Mouse (Mus musculus) megakaryocyte, embryonic 14.5 days (primary cell): ENCODE measurements around the gene Ccdc155. TPM values are rescaled to one million over a fixed set of nuclear protein-coding genes. Genes with fewer than 3 reads are reported as not detected.

Experiments used
- H3K27me3 ChIP-seq: replicated peaks from 2 replicates; pipeline ENCODE3; 2012; ENCODE audit warnings: inconsistent platforms
- H3K36me3 ChIP-seq: replicated peaks from 2 replicates; pipeline ENCODE3; 2012; ENCODE audit warnings: low read length, inconsistent platforms, mixed read lengths
- H3K4me1 ChIP-seq: 2 replicates; pipeline ENCODE4 v1.6.1; 2012; ENCODE audit warnings: inconsistent platforms
- H3K4me3 ChIP-seq: replicated peaks from 2 replicates; pipeline ENCODE3; 2012; ENCODE audit warnings: moderate library complexity, mild to moderate bottlenecking, inconsistent platforms
- H3K9me3 ChIP-seq: 2 replicates; pipeline ENCODE4 v1.6.1; 2012; ENCODE audit warnings: inconsistent platforms
- FLI1 ChIP-seq: IDR thresholded peaks from 2 replicates; pipeline ENCODE4 v1.6.1; 2012; ENCODE audit warnings: low read length, inconsistent platforms, mixed read lengths
- GATA1 ChIP-seq: IDR thresholded peaks from 3 replicates; pipeline ENCODE4 v1.6.1; 2012; ENCODE audit warnings: mixed read lengths, low read length, inconsistent platforms, borderline replicate concordance
- polyA plus RNA-seq: library from polyadenylated mRNA; stranded (reverse); fragments of >175 nt; gene quantifications from 2 replicates; pipeline ENCODE4 v1.2.3, GENCODE M21; 2012; ENCODE audit warnings: low replicate concordance; ENCODE audit not compliant: insufficient read depth

Ccdc155 gene
- polyA plus RNA-seq, 1 experiment = not detected

GRCm38 (mm10) chr7:45235656-45236180 is 31.0 kb upstream of the Ccdc155 start:
- peaks cover 80% of the 10 kb centered on the region for H3K4me1 ChIP-seq
- peaks cover 3% of the 10 kb centered on the region for H3K27me3 ChIP-seq
- peaks cover 63% of the 10 kb centered on the region for H3K36me3 ChIP-seq
- H3K9me3 ChIP-seq = no peaks in the 10 kb centered on the region
- no peak for TF ChIP-seq FLI1
- no peak for TF ChIP-seq GATA1
- peak overlapping the region; percentile 14 for H3K4me3 ChIP-seq

- H3K4me1 ChIP-seq = peaks cover 79% of the 10 kb centered on the region
- H3K4me3 ChIP-seq = no peak overlapping the region
- TF ChIP-seq GATA1 = no peak
- TF ChIP-seq FLI1 = no peak
- H3K36me3 ChIP-seq = peaks cover 63% of the 10 kb centered on the region
- H3K27me3 ChIP-seq = peaks cover 3% of the 10 kb centered on the region
- H3K9me3 ChIP-seq = no peaks in the 10 kb centered on the region
These were observed 30.4 kb upstream of the Ccdc155 start for GRCm38 (mm10) chr7:45234922-45235571.

- Histone ChIP-seq H3K27me3 (peaks cover 3% of the 10 kb centered on the region), H3K4me3 (peak overlapping the region; percentile 38), H3K9me3 (no peaks in the 10 kb centered on the region), H3K36me3 (peaks cover 63% of the 10 kb centered on the region), H3K4me1 (peaks cover 80% of the 10 kb centered on the region)
- TF ChIP-seq GATA1 (no peak), FLI1 (no peak)
These were observed 29.7 kb upstream of the Ccdc155 start for GRCm38 (mm10) chr7:45234333-45234841.

- Histone ChIP-seq H3K27me3 (peaks cover 5% of the 10 kb centered on the region), H3K4me1 (peaks cover 74% of the 10 kb centered on the region), H3K36me3 (peaks cover 63% of the 10 kb centered on the region), H3K4me3 (peak overlapping the region; percentile 54), H3K9me3 (no peaks in the 10 kb centered on the region)
- no peak for TF ChIP-seq GATA1
- no peak for TF ChIP-seq FLI1
These were observed 29.1 kb upstream of the Ccdc155 start for GRCm38 (mm10) chr7:45233580-45234332.

GRCm38 (mm10) chr7:45232716-45233465 is 28.2 kb upstream of the Ccdc155 start:
- H3K4me3 ChIP-seq = no peak overlapping the region
- no peaks in the 10 kb centered on the region for H3K9me3 ChIP-seq
- H3K4me1 ChIP-seq = peaks cover 65% of the 10 kb centered on the region
- peaks cover 63% of the 10 kb centered on the region for H3K36me3 ChIP-seq
- peaks cover 9% of the 10 kb centered on the region for H3K27me3 ChIP-seq
- TF ChIP-seq GATA1 (no peak), FLI1 (no peak)

- peaks cover 58% of the 10 kb centered on the region for H3K36me3 ChIP-seq
- H3K4me1 ChIP-seq = peaks cover 56% of the 10 kb centered on the region
- H3K9me3 ChIP-seq = no peaks in the 10 kb centered on the region
- TF ChIP-seq FLI1 = no peak
- no peak for TF ChIP-seq GATA1
- H3K27me3 ChIP-seq = peaks cover 12% of the 10 kb centered on the region
- no peak overlapping the region for H3K4me3 ChIP-seq
These were observed 27.2 kb upstream of the Ccdc155 start for GRCm38 (mm10) chr7:45231941-45232340.

- Histone ChIP-seq H3K4me3 (no peak overlapping the region), H3K4me1 (peaks cover 49% of the 10 kb centered on the region), H3K9me3 (no peaks in the 10 kb centered on the region), H3K36me3 (peaks cover 50% of the 10 kb centered on the region), H3K27me3 (peaks cover 19% of the 10 kb centered on the region)
- TF ChIP-seq GATA1 (no peak), FLI1 (no peak)
These were observed 26.5 kb upstream of the Ccdc155 start for GRCm38 (mm10) chr7:45231192-45231591.

- TF ChIP-seq GATA1 (no peak), FLI1 (no peak)
- Histone ChIP-seq H3K9me3 (no peaks in the 10 kb centered on the region), H3K4me3 (no peak overlapping the region), H3K4me1 (peaks cover 34% of the 10 kb centered on the region), H3K27me3 (peaks cover 29% of the 10 kb centered on the region), H3K36me3 (peaks cover 35% of the 10 kb centered on the region)
These were observed 24.9 kb upstream of the Ccdc155 start for GRCm38 (mm10) chr7:45229459-45230203.

GRCm38 (mm10) chr7:45229046-45229445 is 24.4 kb upstream of the Ccdc155 start:
- TF ChIP-seq FLI1 = no peak
- TF ChIP-seq GATA1 = no peak
- H3K36me3 ChIP-seq = peaks cover 29% of the 10 kb centered on the region
- H3K4me3 ChIP-seq = no peak overlapping the region
- H3K4me1 ChIP-seq = peaks cover 28% of the 10 kb centered on the region
- H3K9me3 ChIP-seq = no peaks in the 10 kb centered on the region
- H3K27me3 ChIP-seq = peaks cover 31% of the 10 kb centered on the region
